Mouse (Mus musculus): ENCODE measurements around the gene Arap1. TPM values are rescaled to one million over a fixed set of nuclear protein-coding genes. Genes with fewer than 3 reads are reported as not detected.
A peak's percentile ranks its signal among the peaks of the same experiment; 100 is the strongest.

Arap1 gene
- polyA plus RNA-seq, 1 experiment: 148 TPM

DNA sequence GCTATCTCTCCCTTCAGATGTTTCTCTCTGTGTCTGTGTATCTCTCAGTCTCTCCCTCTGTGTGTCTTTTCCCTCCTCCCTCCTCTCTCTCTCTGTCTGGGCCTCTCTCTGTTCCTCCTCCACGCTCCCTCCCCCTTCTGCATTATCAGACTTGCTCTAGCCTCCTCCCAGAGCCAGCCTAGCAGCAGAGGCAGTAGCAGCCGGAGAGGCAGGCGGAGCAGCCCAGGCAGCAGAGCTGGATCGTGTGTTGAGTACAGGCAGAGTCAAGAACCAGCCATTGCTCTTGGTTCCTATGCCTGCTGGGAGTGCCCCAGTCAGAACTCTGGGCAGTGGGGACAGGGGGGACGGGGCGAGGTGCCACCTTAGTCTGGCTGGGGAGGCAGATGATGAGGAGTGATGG is 73.7 kb downstream of the Arap1 start, which contains the start of gene Pde2a:
Gene Pde2a (plus strand): TSS at position 163 of the 400 bp plus-strand sequence.
- no peak for TF ChIP-seq FLI1 (IDR thresholded peaks at IDR 0.05; ENCODE audit: low read length)
- TF ChIP-seq GATA1 (IDR thresholded peaks at IDR 0.05; ENCODE audit: borderline replicate concordance, low read length): no peak
- H3K27me3 ChIP-seq (replicated peaks): peaks cover 47% of the 10 kb centered on the region

DNA sequence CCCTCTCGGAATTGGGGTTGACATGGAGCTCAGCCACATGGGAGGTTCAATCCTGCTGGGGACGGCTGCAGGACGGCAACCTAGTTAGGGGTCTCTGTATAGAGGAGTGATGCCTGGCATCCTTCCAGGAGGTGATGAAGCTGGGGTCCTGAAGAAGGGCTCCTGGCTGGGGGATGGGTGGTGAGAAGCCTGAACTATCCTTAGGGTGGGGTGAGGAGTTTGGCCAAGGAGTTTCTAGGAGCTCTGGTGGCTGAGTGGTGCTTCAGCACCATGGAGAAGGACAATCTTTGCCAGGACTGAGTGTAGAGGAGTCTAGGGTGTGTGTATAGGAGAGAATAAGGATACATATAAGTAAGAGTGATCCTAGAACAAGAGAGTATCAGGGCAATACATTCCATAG is 74.2 kb downstream of the Arap1 start:
- peaks cover 41% of the 10 kb centered on the region for H3K4me1 ChIP-seq
- no peak overlapping the region for H3K4me3 ChIP-seq (replicated peaks)
- peaks cover 51% of the 10 kb centered on the region for H3K27me3 ChIP-seq (replicated peaks)
- H3K36me3 ChIP-seq (replicated peaks; ENCODE audit: low read length): peaks cover 6% of the 10 kb centered on the region
- no peak for TF ChIP-seq GATA1 (IDR thresholded peaks at IDR 0.05; ENCODE audit: borderline replicate concordance, low read length)
- TF ChIP-seq FLI1 (IDR thresholded peaks at IDR 0.05; ENCODE audit: low read length): no peak
- H3K9me3 ChIP-seq: no peaks in the 10 kb centered on the region

More for the DNA sequence above, 73.7 kb downstream of the Arap1 start, which contains the start of gene Pde2a:
- no peaks in the 10 kb centered on the region for H3K9me3 ChIP-seq
- peaks cover 47% of the 10 kb centered on the region for H3K4me1 ChIP-seq
- H3K4me3 ChIP-seq (replicated peaks): no peak within 1 kb of the TSS
- H3K36me3 ChIP-seq (replicated peaks; ENCODE audit: low read length): peaks cover 11% of the 10 kb centered on the region

DNA sequence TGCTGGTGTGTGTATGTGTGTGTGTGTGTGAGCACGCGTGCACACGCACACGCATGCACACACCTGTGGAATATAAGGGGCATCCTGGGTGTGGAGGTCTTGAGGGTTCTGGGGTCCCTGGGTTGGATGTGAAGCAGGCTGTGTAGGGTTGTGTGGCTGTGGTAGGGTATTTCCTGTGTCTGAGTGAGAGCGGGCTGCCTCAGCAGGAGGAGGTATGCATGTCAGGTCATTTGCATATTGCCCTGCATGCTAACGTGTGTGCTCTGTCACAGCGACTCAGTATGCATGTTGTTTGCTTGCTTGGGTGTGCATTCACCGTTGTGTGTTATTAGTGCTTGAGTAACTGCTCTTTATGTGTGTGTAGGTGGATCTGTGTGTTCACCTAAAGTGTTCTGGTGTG is 74.8 kb downstream of the Arap1 start:
- TF ChIP-seq FLI1 (IDR thresholded peaks at IDR 0.05; ENCODE audit: low read length) (no peak), GATA1 (IDR thresholded peaks at IDR 0.05; ENCODE audit: borderline replicate concordance, low read length) (no peak)
- Histone ChIP-seq H3K4me1 (peaks cover 36% of the 10 kb centered on the region), H3K36me3 (replicated peaks; ENCODE audit: low read length) (peaks cover under 1% of the 10 kb centered on the region), H3K4me3 (replicated peaks) (peak overlapping the region; percentile 21), H3K27me3 (replicated peaks) (peaks cover 53% of the 10 kb centered on the region), H3K9me3 (no peaks in the 10 kb centered on the region)

DNA sequence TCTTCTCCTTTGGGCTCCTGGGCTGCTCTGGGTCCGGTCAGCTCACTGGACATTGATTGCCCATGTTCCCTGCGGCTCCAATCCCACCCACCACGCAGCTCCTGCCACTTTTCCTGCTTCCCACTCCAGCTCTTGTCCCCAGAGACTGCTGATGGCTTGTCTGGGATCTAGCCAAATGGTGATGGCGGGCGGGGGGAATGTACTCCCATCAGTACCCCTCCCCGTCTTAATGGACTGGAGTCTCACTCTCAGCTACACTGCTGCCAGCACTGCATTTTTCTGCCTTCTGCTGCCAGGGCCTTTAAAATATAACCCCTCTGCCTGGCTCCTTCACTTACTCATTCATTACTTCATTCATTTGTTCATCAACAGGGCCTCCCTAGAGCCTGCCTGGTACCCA is 76.1 kb downstream of the Arap1 start:
- Histone ChIP-seq H3K36me3 (replicated peaks; ENCODE audit: low read length) (no peaks in the 10 kb centered on the region), H3K9me3 (no peaks in the 10 kb centered on the region), H3K4me3 (replicated peaks) (no peak overlapping the region), H3K27me3 (replicated peaks) (peaks cover 60% of the 10 kb centered on the region), H3K4me1 (peaks cover 29% of the 10 kb centered on the region)
- TF ChIP-seq GATA1 (IDR thresholded peaks at IDR 0.05; ENCODE audit: borderline replicate concordance, low read length): no peak
- TF ChIP-seq FLI1 (IDR thresholded peaks at IDR 0.05; ENCODE audit: low read length): no peak

DNA sequence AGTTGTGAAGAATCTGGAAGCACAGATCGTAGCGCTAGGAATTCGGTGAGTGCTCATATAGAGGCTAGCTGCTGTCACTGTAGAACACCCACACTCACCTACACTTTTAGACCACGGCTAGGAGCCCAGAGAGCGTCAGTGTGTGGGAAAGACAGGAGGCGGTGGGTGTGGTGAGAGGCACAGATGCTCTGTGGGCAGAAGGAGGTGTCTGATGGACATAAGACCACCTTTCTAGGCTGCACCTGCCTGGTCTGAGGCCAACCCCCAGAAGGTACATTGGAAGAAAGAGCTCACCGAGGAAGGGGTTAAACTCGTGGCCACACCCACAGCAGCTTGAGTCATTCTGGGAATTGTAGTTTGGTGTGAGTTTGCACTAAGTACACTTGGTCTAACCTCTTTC is 78.8 kb downstream of the Arap1 start:
- Histone ChIP-seq H3K4me1 (peaks cover 22% of the 10 kb centered on the region), H3K27me3 (replicated peaks) (peaks cover 74% of the 10 kb centered on the region), H3K4me3 (replicated peaks) (no peak overlapping the region), H3K36me3 (replicated peaks; ENCODE audit: low read length) (no peaks in the 10 kb centered on the region), H3K9me3 (no peaks in the 10 kb centered on the region)
- TF ChIP-seq FLI1 (IDR thresholded peaks at IDR 0.05; ENCODE audit: low read length) (no peak), GATA1 (IDR thresholded peaks at IDR 0.05; ENCODE audit: borderline replicate concordance, low read length) (no peak)

DNA sequence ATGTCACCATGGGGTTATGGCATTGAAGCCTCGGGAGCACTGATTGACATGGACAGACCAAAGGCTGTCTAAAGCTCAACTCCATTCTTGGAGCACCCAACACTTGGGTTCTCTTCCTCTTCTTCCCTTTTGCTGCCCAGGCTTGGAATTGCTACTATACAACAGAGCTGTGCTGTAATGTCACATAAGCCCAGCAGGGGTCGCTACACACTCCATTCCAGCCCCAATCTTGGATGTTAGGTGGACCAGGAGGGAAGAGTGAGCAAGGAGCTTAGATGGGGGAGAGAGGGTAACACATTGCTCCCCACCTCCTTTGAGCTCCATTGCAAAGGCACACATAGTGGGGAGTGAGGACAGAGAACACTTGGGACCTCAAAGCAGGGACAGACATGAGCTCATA is 79.9 kb downstream of the Arap1 start:
- TF ChIP-seq GATA1 (IDR thresholded peaks at IDR 0.05; ENCODE audit: borderline replicate concordance, low read length) (no peak), FLI1 (IDR thresholded peaks at IDR 0.05; ENCODE audit: low read length) (no peak)
- Histone ChIP-seq H3K4me3 (replicated peaks) (no peak overlapping the region), H3K9me3 (no peaks in the 10 kb centered on the region), H3K27me3 (replicated peaks) (peaks cover 77% of the 10 kb centered on the region), H3K36me3 (replicated peaks; ENCODE audit: low read length) (no peaks in the 10 kb centered on the region), H3K4me1 (peaks cover 14% of the 10 kb centered on the region)

DNA sequence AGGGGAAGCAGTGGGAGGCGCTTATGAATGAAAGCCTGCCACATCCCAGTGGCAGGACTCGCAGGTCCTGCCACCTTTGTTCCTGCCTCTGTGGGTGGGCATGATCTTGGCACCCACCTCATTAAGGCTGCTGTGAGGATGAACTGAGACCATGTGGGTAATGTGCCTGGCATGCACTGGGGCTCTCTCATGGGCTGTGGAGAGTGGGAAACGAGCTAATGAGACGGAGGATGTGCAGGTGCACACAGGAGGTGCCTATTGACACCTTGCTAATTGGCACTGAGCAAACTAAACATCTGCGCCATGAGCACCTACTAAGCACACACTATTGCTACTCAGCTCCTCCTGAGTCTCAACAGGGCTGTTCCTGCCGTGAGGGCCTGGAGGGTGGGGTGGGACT is 87.2 kb downstream of the Arap1 start:
- H3K4me3 ChIP-seq (replicated peaks): no peak overlapping the region
- TF ChIP-seq GATA1 (IDR thresholded peaks at IDR 0.05; ENCODE audit: borderline replicate concordance, low read length): no peak
- H3K9me3 ChIP-seq: no peaks in the 10 kb centered on the region
- peaks cover 59% of the 10 kb centered on the region for H3K27me3 ChIP-seq (replicated peaks)
- H3K4me1 ChIP-seq: peaks cover 11% of the 10 kb centered on the region; the same call in 1 of the 2 replicates
- no peaks in the 10 kb centered on the region for H3K36me3 ChIP-seq (replicated peaks; ENCODE audit: low read length)

DNA sequence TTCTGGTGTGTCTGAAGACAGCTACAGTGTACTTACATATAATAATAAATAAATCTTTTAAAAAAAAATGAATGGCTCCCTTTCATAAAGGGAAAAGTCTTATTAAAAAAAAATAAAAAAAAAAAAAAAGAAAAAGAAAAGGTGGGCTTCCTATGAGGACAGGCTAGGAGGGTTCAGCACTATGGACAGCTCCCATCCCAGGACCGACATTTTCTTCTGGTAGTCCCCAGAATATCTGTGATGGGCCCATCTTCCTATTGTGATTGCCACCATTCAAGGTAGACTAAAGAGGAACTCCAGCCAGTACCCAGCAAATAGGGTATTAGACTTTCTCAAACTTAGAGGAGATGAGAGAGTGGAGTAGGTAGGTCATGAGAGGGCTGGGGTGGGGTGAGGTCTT is 90.0 kb downstream of the Arap1 start:
- Histone ChIP-seq H3K9me3 (no peaks in the 10 kb centered on the region), H3K4me3 (replicated peaks) (no peak overlapping the region), H3K4me1 (peaks cover 16% of the 10 kb centered on the region; the same call in 1 of the 2 replicates), H3K36me3 (replicated peaks; ENCODE audit: low read length) (no peaks in the 10 kb centered on the region), H3K27me3 (replicated peaks) (peaks cover 60% of the 10 kb centered on the region)
- TF ChIP-seq GATA1 (IDR thresholded peaks at IDR 0.05; ENCODE audit: borderline replicate concordance, low read length) (no peak), FLI1 (IDR thresholded peaks at IDR 0.05; ENCODE audit: low read length) (no peak)

DNA sequence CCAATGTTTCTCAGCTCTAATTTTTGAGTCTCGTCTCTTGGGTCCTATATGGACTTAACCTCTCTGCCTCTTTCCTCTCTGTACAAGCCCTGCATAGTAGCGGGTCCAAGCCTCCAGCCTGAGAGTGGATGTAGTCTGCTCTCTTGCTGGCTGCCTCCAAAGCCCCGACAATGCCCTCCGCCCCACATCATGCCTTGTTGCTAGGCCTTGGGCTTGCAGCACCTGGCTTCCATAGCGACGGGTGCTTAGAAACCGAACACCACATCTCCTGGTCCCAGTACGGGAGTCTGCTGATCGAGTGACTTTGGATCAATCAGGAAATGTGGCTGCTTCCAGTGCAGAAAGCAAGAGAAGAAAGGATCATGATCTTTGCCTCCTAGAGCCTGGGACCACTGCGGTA is 95.2 kb downstream of the Arap1 start:
- Histone ChIP-seq H3K36me3 (replicated peaks; ENCODE audit: low read length) (no peaks in the 10 kb centered on the region), H3K9me3 (no peaks in the 10 kb centered on the region), H3K4me1 (peaks cover 16% of the 10 kb centered on the region; the same call in 1 of the 2 replicates), H3K4me3 (replicated peaks) (no peak overlapping the region), H3K27me3 (replicated peaks) (peaks cover 82% of the 10 kb centered on the region)
- TF ChIP-seq FLI1 (IDR thresholded peaks at IDR 0.05; ENCODE audit: low read length) (no peak), GATA1 (IDR thresholded peaks at IDR 0.05; ENCODE audit: borderline replicate concordance, low read length) (no peak)

DNA sequence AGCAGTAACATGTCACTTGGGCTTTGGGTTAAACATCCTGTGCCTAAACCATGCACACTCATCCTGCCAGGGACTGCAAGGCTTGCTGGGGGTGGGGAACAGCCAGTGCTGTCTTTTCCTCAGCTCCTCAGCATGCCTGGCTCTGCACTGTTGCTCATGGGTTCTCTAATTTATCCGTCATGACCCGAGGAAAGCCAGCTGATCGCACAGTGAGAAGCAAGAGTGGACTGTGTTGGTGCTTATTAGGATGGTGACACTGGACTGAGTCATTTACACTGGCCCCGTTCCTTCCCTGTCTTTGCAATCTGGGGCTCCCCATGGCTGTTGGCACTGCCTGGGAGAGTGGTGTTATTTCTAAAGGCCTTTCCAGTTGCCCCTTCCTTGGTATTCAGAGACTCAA is 96.3 kb downstream of the Arap1 start:
- no peak for TF ChIP-seq GATA1 (IDR thresholded peaks at IDR 0.05; ENCODE audit: borderline replicate concordance, low read length)
- H3K27me3 ChIP-seq (replicated peaks): peaks cover 86% of the 10 kb centered on the region
- H3K36me3 ChIP-seq (replicated peaks; ENCODE audit: low read length): no peaks in the 10 kb centered on the region
- no peak overlapping the region for H3K4me3 ChIP-seq (replicated peaks)
- peaks cover 14% of the 10 kb centered on the region; the same call in 1 of the 2 replicates for H3K4me1 ChIP-seq
- H3K9me3 ChIP-seq: no peaks in the 10 kb centered on the region

DNA sequence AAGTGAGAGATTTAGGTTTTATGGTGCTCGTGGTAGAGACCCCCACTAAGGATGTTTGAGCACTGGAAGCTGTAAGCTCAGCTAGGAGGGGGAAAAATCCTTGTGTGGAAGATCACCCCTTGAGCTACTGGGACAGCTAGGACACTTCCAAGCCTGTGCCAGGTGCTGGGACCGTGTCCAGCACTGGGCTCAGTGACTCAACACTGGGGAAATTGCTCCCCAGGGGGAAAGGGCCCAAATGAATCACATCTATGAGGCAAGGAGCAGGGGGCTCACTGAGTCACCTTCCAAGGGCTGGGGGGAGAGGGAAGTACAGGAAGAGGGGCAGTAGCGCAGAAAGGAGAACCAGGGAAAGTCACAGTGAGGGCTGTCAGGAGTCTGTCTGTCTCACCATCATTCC is 102.0 kb downstream of the Arap1 start:
- Histone ChIP-seq H3K36me3 (replicated peaks; ENCODE audit: low read length) (no peaks in the 10 kb centered on the region), H3K27me3 (replicated peaks) (peaks cover 92% of the 10 kb centered on the region), H3K4me1 (peaks cover 40% of the 10 kb centered on the region), H3K9me3 (no peaks in the 10 kb centered on the region), H3K4me3 (replicated peaks) (no peak overlapping the region)
- TF ChIP-seq FLI1 (IDR thresholded peaks at IDR 0.05; ENCODE audit: low read length) (no peak), GATA1 (IDR thresholded peaks at IDR 0.05; ENCODE audit: borderline replicate concordance, low read length) (no peak)

Data from megakaryocyte, embryonic 14.5 days (primary cell).